ENCODE assay signal across 17 mouse cellular contexts in the genomic region with DNA sequence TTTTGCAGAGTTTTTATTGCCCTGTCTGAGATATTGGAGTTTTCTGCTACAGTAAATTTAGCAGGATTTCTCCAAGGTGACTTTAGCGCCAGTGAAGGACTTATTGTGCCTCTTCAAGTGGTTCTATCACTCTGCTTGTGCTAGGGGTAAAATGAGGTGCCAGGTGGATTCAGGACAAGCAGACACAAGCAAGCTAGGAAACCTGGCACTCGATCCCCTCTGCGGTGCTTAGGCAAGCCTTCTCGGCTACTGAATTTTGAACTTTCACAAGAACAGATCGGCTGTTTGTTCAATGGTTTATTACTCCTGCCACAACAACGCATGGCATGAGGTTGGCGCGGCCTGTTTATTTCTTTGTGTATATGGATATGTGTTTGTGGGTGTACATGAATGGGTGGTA.
"Had no signal": no experiment of that assay in that cellular context is flagged by ENCODE, and none has a peak within 500 bp of the region (broad histone marks: within the 10 kb centered on the region; RNA-seq: fewer than 3 reads in every experiment).

No protein-coding gene starts in this region.

- H3K9ac ChIP-seq: neural tube, embryonic 12.5 days; neural tube, embryonic 13.5 days; neural tube, embryonic 15.5 days; stomach, embryonic 15.5 days had no signal

- H3K27ac ChIP-seq: neural tube, embryonic 12.5 days; neural tube, embryonic 13.5 days; neural tube, embryonic 15.5 days; stomach, embryonic 15.5 days; stomach, postnatal 0 days had no signal

- H3K4me1 ChIP-seq: neural tube, embryonic 12.5 days; neural tube, embryonic 13.5 days; neural tube, embryonic 15.5 days; stomach, embryonic 15.5 days had no signal

- DNase-seq: retina, postnatal 1 day; right cerebral cortex, adult 18-20 months; right cerebral cortex, postnatal 14 days; right cerebral cortex, postnatal 25 days; right cerebral cortex, postnatal 4 days; spleen, adult 18-20 months; thymus, adult 18-20 months; thymus, adult 2 months; thymus, postnatal 14 days; thymus, postnatal 25 days; thymus, postnatal 36 days; thymus, postnatal 4 days had no signal

- H3K4me3 ChIP-seq: neural tube, embryonic 12.5 days; neural tube, embryonic 13.5 days; neural tube, embryonic 15.5 days; stomach, embryonic 15.5 days had no signal

- H3K27me3 ChIP-seq: neural tube, embryonic 12.5 days; neural tube, embryonic 13.5 days; neural tube, embryonic 15.5 days; stomach, embryonic 15.5 days had no signal

- H3K36me3 ChIP-seq: neural tube, embryonic 12.5 days; neural tube, embryonic 13.5 days; neural tube, embryonic 15.5 days; stomach, embryonic 15.5 days had no signal
